Mouse (Mus musculus): Measurements from ENCODE around the gene Pmpca.

Gene Pmpca

GRCm38 (mm10) chr2:26389154-26389690 lies at the start of gene Pmpca, which contains the start of gene Entr1:
Gene Pmpca (plus strand): TSS chr2:26389339.
Gene Entr1 (minus strand): TSS chr2:26389316.
- peak; percentile 82 for DNase-seq

GRCm38 (mm10) chr2:26341510-26341981 lies 47.6 kb upstream of the Pmpca start:
- no peak for DNase-seq

GRCm38 (mm10) chr2:26342044-26342443 lies 47.1 kb upstream of the Pmpca start:
- peak; percentile 82 for DNase-seq

- DNase-seq = no peak
Measured at GRCm38 (mm10) chr2:26342609-26343490, 46.3 kb upstream of the Pmpca start.

- no peak for DNase-seq
Measured at GRCm38 (mm10) chr2:26348241-26348640, 40.9 kb upstream of the Pmpca start.

GRCm38 (mm10) chr2:26351358-26352290 lies 37.5 kb upstream of the Pmpca start, which contains the start of gene Dnlz:
Gene Dnlz (minus strand): TSS chr2:26352110.
- DNase-seq = peak; percentile 93

GRCm38 (mm10) chr2:26352291-26352910 lies 36.7 kb upstream of the Pmpca start:
- no peak for DNase-seq

GRCm38 (mm10) chr2:26353066-26353980 lies 35.8 kb upstream of the Pmpca start:
- no peak for DNase-seq

- DNase-seq = no peak
Measured at GRCm38 (mm10) chr2:26354401-26354800, 34.7 kb upstream of the Pmpca start.

- no peak for DNase-seq
Measured at GRCm38 (mm10) chr2:26356231-26356630, 32.9 kb upstream of the Pmpca start.

GRCm38 (mm10) chr2:26356678-26357077 lies 32.5 kb upstream of the Pmpca start:
- no peak for DNase-seq

- DNase-seq = no peak
Measured at GRCm38 (mm10) chr2:26357484-26357883, 31.7 kb upstream of the Pmpca start.

GRCm38 (mm10) chr2:26358667-26359320 lies 30.3 kb upstream of the Pmpca start:
- DNase-seq = no peak

GRCm38 (mm10) chr2:26359983-26360382 lies 29.2 kb upstream of the Pmpca start:
- DNase-seq = no peak

- DNase-seq = peak; percentile 67
Measured at GRCm38 (mm10) chr2:26360772-26361171, 28.4 kb upstream of the Pmpca start, which contains the start of gene Card9. Gene Card9 (minus strand): TSS chr2:26360918.

GRCm38 (mm10) chr2:26362991-26363390 lies 26.1 kb upstream of the Pmpca start:
- DNase-seq = no peak

GRCm38 (mm10) chr2:26363481-26363880 lies 25.7 kb upstream of the Pmpca start:
- no peak for DNase-seq

- no peak for DNase-seq
Measured at GRCm38 (mm10) chr2:26364738-26365465, 24.2 kb upstream of the Pmpca start.

GRCm38 (mm10) chr2:26367911-26368310 lies 21.2 kb upstream of the Pmpca start:
- DNase-seq = no peak

- no peak for DNase-seq
Measured at GRCm38 (mm10) chr2:26368572-26368971, 20.6 kb upstream of the Pmpca start.
